Mouse (Mus musculus) kidney, postnatal 0 days (tissue): Measurements from ENCODE around the gene Jakmip3. TPM values are rescaled to one million over a fixed set of nuclear protein-coding genes. Genes with fewer than 3 reads are reported as not detected.

ENCODE experiments used
- ATAC-seq: fragments of 200-750 bp; cut with Nextera tagmentation; replicated peaks from 2 replicates; pipeline ENCODE4 v1.8.0; 2017; ENCODE audit warnings: low read depth, moderate number of reproducible peaks, moderate TSS enrichment, moderate library complexity; ENCODE audit not compliant: low FRiP score
- DNase-seq: peaks from one replicate; pipeline ENCODE4 v3.0.0-alpha.2; 2016; ENCODE audit warnings: low spot score
- H3K27ac ChIP-seq: fragments of 300-500 bp; sonication (generic); 2 replicates; pipeline ENCODE4 v1.5.1; 2014; ENCODE audit warnings: mild to moderate bottlenecking
- H3K27me3 ChIP-seq: fragments of 300-500 bp; sonication (generic); 2 replicates; pipeline ENCODE4 v1.6.1; 2014; ENCODE audit warnings: low read length, mixed read lengths; ENCODE audit not compliant: insufficient read depth
- H3K36me3 ChIP-seq: fragments of 300-500 bp; sonication (generic); 2 replicates; pipeline ENCODE4 v1.6.1; 2014; ENCODE audit warnings: low read length, mixed read lengths; ENCODE audit not compliant: insufficient read depth
- H3K4me1 ChIP-seq: fragments of 300-500 bp; sonication (generic); replicated peaks from 2 replicates; pipeline ENCODE4 v1.6.1; 2014; ENCODE audit warnings: antibody characterized with exemption, low read length, mixed read lengths; ENCODE audit not compliant: insufficient read depth
- H3K4me2 ChIP-seq: fragments of 300-500 bp; sonication (generic); 2 replicates; pipeline ENCODE4 v1.6.1; 2014; ENCODE audit warnings: mild to moderate bottlenecking, low read length, moderate library complexity, mixed read lengths
- H3K4me3 ChIP-seq: fragments of 300-500 bp; sonication (generic); replicated peaks from 2 replicates; pipeline ENCODE4 v1.5.1; 2014; ENCODE audit warnings: low read depth, low read length
- H3K9ac ChIP-seq: fragments of 300-500 bp; sonication (generic); 2 replicates; pipeline ENCODE4 v1.6.1; 2014; ENCODE audit warnings: low read depth, low read length
- H3K9me3 ChIP-seq: fragments of 300-500 bp; sonication (generic); replicated peaks from 2 replicates; pipeline ENCODE4 v1.6.1; 2016; ENCODE audit warnings: low read length, inconsistent platforms, mixed read lengths
- CTCF ChIP-seq: IDR thresholded peaks from 2 replicates; pipeline ENCODE4 v1.5.1; 2016; ENCODE audit warnings: antibody characterized with exemption, low read depth, mild to moderate bottlenecking, moderate library complexity
- WGBS: fragments of 180-500 bp; shearing (Covaris S2); extraction: QIAGEN DNeasy Blood & Tissue Kit; methylation state at CpG from one replicate; pipeline ENCODE4 v1.1.7; 2014; 5-methylcytosine and 5-hydroxymethylcytosine counted together
- polyA plus RNA-seq: library from polyadenylated mRNA; unstranded; fragments of >200 nt; fragmentation: Nextera tagmentation; extraction: Ambion mirVana; gene quantifications from 2 replicates; pipeline ENCODE4 v1.2.1, GENCODE M21; 2015

Jakmip3 gene
- polyA plus RNA-seq, 1 experiment from 2014 or later: 0.05 TPM

DNA sequence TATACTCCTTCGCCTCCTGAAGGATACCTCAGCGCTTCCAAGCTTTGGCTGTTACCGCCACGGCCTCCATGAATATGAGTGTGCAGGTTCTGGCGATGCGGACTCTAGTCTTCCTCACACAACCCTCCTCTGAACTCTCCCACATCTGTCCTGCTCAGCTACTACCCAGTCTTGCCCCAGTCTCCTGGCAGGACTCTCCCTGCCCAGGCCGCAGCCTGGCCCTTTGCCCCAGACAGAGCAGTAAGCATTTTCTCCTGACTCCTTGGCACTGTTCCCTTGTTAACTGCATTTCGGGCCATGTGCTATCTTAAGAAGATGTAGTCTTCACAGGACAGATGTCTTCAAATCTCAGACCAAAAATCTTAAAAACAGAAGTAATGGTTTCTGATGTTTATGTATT, 18.9 kb upstream of the Jakmip3 start:
- no peak for TF ChIP-seq CTCF
- Histone ChIP-seq H3K4me3 (no peak overlapping the region), H3K4me1 (peaks cover 3% of the 10 kb centered on the region; the same call in 1 of the 2 replicates), H3K4me2 (no peak overlapping the region), H3K27me3 (no peaks in the 10 kb centered on the region), H3K9ac (no peak overlapping the region), H3K36me3 (no peaks in the 10 kb centered on the region), H3K27ac (no peak overlapping the region), H3K9me3 (no peaks in the 10 kb centered on the region)
- 97% methylated on average over 8 of the region's 8 CpGs for WGBS
- ATAC-seq (no peak), DNase-seq (no peak)

DNA sequence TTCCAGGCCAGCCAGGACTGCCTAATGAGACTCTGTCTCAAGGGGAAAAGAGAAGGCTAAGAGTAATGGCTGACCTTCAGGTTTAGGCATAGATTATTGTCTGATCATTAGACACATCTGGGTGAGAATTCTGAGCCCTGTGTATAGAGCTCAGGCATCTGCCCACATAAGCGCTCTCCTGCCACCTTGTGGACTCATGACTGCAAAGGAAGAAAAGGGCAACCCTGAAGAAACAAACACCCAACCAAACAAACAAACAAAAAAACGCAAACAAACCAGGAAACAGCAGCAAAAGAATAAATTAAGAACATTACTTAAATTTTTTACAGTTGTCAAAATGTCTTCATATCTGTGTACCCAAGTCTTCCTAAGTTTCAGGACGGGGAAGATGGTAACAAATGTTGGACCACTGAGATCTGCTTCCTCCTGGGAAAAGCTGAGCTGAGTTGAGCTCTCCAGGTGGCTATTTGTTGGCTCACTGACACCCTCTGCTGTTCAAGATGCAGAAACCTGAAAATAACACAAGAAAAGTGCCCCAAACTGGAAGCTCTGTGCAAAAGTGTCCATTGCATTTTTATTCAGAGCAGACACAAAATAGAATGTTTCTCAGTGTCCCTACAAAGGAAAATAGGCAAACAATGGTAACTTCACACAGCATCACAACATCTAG, 16.6 kb upstream of the Jakmip3 start:
- TF ChIP-seq CTCF: peak; percentile 68
- no peaks in the 10 kb centered on the region for H3K27me3 ChIP-seq
- no peak overlapping the region for H3K27ac ChIP-seq
- peaks cover 1% of the 10 kb centered on the region; the same call in 1 of the 2 replicates for H3K4me1 ChIP-seq
- no peaks in the 10 kb centered on the region for H3K9me3 ChIP-seq
- no peak overlapping the region for H3K9ac ChIP-seq
- 3% methylated on average over 3 of the region's 3 CpGs for WGBS
- ATAC-seq: no peak
- no peak overlapping the region for H3K4me2 ChIP-seq
- peak; percentile 76 for DNase-seq
- H3K36me3 ChIP-seq: no peaks in the 10 kb centered on the region
- H3K4me3 ChIP-seq: no peak overlapping the region

DNA sequence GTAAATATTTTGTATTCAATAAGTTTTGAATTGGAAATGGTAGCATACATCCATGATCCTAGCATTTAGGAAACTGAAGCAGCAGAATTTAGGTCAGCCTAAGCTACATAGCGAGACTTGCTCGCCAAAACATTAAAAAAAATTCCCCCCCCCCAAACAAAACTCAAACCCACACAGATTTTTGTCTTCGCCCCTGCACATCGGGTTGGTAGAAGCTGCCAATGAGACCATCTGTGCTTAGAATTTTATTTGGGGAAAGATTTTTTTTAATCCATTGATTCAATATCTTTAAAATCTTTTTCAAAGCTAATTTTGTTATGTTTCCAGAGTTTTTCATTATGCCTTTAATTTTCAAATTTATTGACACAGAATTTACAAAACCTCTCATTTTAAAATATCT, 12.1 kb upstream of the Jakmip3 start:
- Histone ChIP-seq H3K27me3 (no peaks in the 10 kb centered on the region), H3K9ac (no peak overlapping the region), H3K36me3 (no peaks in the 10 kb centered on the region), H3K4me3 (no peak overlapping the region), H3K4me1 (no peaks in the 10 kb centered on the region), H3K27ac (no peak overlapping the region), H3K4me2 (no peak overlapping the region), H3K9me3 (no peaks in the 10 kb centered on the region)
- no peak for TF ChIP-seq CTCF
- no peak for DNase-seq
- ATAC-seq: no peak
- 92% methylated on average over 4 of the region's 4 CpGs for WGBS

DNA sequence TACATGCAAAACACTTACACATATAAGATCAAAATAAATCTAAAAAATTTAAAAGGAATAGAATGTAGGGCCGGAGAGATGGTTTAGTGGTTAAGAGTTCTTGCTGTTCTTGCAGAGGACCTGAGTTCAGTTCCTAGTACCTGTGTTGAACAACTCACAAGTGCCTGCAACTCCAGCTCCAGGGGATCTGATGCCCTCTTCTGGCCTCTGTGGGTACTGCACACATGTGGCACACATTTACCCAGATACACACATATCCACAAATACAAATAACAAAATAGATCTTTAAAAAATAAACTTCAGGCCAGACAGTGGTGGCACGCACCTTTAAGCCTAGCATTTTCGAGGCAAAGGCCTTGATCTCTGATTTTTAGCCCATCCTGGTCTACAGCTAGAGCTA, 6.0 kb upstream of the Jakmip3 start:
- Histone ChIP-seq H3K4me3 (no peak overlapping the region), H3K36me3 (no peaks in the 10 kb centered on the region), H3K27ac (no peak overlapping the region), H3K4me1 (no peaks in the 10 kb centered on the region), H3K9me3 (no peaks in the 10 kb centered on the region), H3K9ac (no peak overlapping the region), H3K27me3 (peaks cover 9% of the 10 kb centered on the region), H3K4me2 (no peak overlapping the region)
- TF ChIP-seq CTCF: 0 out of 2 replicates have a peak, but pooled peaks have one; percentile 8
- whole genome bisulfite sequencing: 92% methylated on average over 3 of the region's 3 CpGs
- DNase-seq: no peak
- no peak for ATAC-seq

DNA sequence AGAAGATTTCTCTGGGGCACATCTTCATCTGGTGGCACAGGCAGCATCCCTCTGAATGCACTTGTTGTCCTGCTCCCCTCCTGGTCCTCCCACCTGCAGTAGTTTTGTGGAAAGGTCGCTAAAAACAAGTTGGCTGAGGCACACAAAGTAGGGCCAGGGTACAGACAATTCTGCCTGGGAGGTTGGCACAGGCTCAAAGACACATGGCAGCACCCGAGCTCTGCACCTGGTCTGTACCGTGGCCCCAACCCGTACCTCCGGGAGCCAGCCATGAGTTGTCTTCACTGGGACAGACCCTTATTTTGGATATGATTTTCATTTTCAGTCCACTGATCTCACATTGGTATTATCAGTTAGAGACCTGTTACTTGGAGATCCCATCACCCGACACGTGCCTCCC, 1.5 kb upstream of the Jakmip3 start:
- Histone ChIP-seq H3K9me3 (no peaks in the 10 kb centered on the region), H3K27me3 (peaks cover 46% of the 10 kb centered on the region), H3K36me3 (no peaks in the 10 kb centered on the region), H3K4me1 (peaks cover 3% of the 10 kb centered on the region; the same call in 1 of the 2 replicates), H3K4me2 (no peak overlapping the region), H3K27ac (no peak overlapping the region), H3K4me3 (no peak overlapping the region), H3K9ac (no peak overlapping the region)
- no peak for ATAC-seq
- no peak for DNase-seq
- WGBS: 81% methylated on average over 7 of the region's 7 CpGs
- TF ChIP-seq CTCF: no peak

DNA sequence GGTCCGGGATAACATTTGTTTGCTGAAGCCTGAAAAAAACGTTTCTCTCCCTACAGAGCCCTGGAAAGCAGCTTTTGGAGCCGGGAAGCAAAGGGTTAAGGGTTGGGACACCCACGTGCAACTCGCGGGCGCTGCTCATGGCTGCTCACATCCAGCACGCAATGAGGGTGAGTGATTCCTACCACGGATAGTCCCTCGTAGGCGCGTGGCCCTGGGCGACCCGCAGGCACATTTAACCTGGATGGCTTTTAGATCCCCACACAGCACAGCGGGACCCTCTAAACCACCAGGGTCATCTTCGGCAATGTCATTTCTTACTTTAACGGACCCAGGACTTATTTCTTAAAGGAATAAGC, 296 bp upstream of the Jakmip3 start:
- Histone ChIP-seq H3K4me3 (peak overlapping the region; percentile 36), H3K4me2 (peak overlapping the region; percentile 71), H3K9me3 (no peaks in the 10 kb centered on the region), H3K36me3 (no peaks in the 10 kb centered on the region), H3K4me1 (peaks cover 3% of the 10 kb centered on the region; the same call in 1 of the 2 replicates), H3K27ac (no peak overlapping the region), H3K9ac (no peak overlapping the region), H3K27me3 (peaks cover 46% of the 10 kb centered on the region)
- WGBS: 3% methylated on average over 17 of the region's 17 CpGs
- TF ChIP-seq CTCF: no peak
- no peak for ATAC-seq
- DNase-seq: no peak

DNA sequence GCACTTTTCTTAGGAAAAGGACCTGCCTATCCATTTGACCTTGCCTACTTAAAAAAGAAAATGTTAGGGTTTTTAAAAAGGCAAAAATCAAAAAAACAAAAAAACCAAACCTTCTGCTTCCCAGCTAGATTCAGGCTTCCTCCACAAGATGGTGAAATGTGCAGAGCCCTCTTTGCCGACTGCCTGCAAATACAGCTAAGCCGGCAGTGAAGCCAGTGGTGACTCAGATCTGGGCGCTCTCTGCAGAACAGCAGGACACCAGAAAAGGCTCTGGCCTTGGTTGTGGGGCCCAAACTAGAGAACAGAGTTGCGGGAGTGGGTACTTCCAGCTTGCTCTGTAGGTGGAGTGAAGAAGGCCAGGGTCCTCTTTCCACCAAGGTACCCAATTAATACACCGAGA, 1.0 kb downstream of the Jakmip3 start:
- DNase-seq (no peak), ATAC-seq (no peak)
- H3K4me3 ChIP-seq: no peak overlapping the region
- peaks cover 3% of the 10 kb centered on the region; the same call in 1 of the 2 replicates for H3K4me1 ChIP-seq
- 34% methylated on average over 5 of the region's 5 CpGs for WGBS
- H3K27ac ChIP-seq: no peak overlapping the region
- H3K36me3 ChIP-seq: no peaks in the 10 kb centered on the region
- peaks cover 46% of the 10 kb centered on the region for H3K27me3 ChIP-seq
- no peak overlapping the region for H3K9ac ChIP-seq
- no peaks in the 10 kb centered on the region for H3K9me3 ChIP-seq
- TF ChIP-seq CTCF: no peak
- H3K4me2 ChIP-seq: peak overlapping the region; percentile 71; the same call in 1 of the 2 replicates
